Mouse (Mus musculus) olfactory bulb, adult 2 months (tissue): ENCODE measurements around the gene Eea1.

Experiments
- CTCF ChIP-seq: fragments of 200-500 bp; IDR thresholded peaks from 2 replicates; pipeline ENCODE4 v1.5.1; 2012; ENCODE audit warnings: low read depth, mild to moderate bottlenecking, low read length, moderate library complexity; ENCODE audit not compliant: insufficient read depth
- POLR2A ChIP-seq: fragments of 200-500 bp; IDR thresholded peaks from 2 replicates; pipeline ENCODE4 v1.6.1; 2012; ENCODE audit warnings: mild to moderate bottlenecking, low read depth, low read length, moderate library complexity; ENCODE audit not compliant: insufficient read depth

DNA sequence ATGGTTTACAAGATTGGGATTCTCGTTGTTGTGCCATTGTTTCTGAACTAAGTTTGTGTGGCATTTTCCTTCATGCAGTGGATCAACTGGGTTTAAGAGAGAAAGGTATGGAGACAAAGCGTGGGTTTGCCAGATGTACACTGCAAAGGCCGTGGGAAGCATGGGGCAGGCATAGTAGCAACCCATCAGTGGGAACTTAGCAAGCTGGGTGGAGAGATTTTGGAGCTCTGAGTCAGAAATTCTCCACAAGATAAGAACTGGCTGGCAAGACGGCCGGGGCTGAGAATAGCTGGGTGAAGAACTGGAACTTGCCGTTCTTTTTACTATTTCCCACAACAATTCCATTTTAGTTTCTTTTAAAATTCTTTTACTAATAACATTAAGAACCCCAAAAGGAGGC lies 35.8 kb upstream of the Eea1 start:
- TF ChIP-seq POLR2A (no peak), CTCF (no peak)
